Mouse (Mus musculus) forebrain, embryonic 14.5 days (tissue): ENCODE results near the gene Crabp1. TPM values are rescaled to one million over a fixed set of nuclear protein-coding genes. Genes with fewer than 3 reads are reported as not detected.

Experiments
- ATAC-seq: fragments of 200-750 bp; cut with Nextera tagmentation; 2 replicates; pipeline ENCODE4 v1.8.0; 2017; ENCODE audit warnings: mild to moderate bottlenecking, moderate library complexity
- DNase-seq: peaks from one replicate; pipeline ENCODE4 v3.0.0-alpha.2; 2015; ENCODE audit warnings: low spot score
- H3K27ac ChIP-seq: fragments of 300-500 bp; sonication (generic); 2 replicates; pipeline ENCODE4 v1.5.1; 2014; ENCODE audit warnings: low read depth, mild to moderate bottlenecking, control low read depth, low read length, moderate library complexity
- H3K27me3 ChIP-seq: fragments of 300-500 bp; sonication (generic); replicated peaks from 2 replicates; pipeline ENCODE4 v1.6.1; 2014; ENCODE audit warnings: low read length, control low read depth, mixed read lengths; ENCODE audit not compliant: control insufficient read depth, insufficient read depth
- H3K36me3 ChIP-seq: fragments of 300-500 bp; sonication (generic); 2 replicates; pipeline ENCODE4 v1.6.1; 2014; ENCODE audit warnings: low read length, control low read depth; ENCODE audit not compliant: control insufficient read depth, insufficient read depth
- H3K4me1 ChIP-seq: fragments of 300-500 bp; sonication (generic); 2 replicates; pipeline ENCODE4 v1.6.1; 2014; ENCODE audit warnings: antibody characterized with exemption, low read length, control low read depth; ENCODE audit not compliant: control insufficient read depth, insufficient read depth
- H3K4me2 ChIP-seq: fragments of 300-500 bp; sonication (generic); 2 replicates; pipeline ENCODE4 v1.6.1; 2014; ENCODE audit warnings: mild to moderate bottlenecking, control low read depth, low read length
- H3K4me3 ChIP-seq: fragments of 300-500 bp; sonication (generic); 2 replicates; pipeline ENCODE4 v1.5.1; 2014; ENCODE audit warnings: low read depth, low read length, control low read depth
- H3K9ac ChIP-seq: fragments of 300-500 bp; sonication (generic); 2 replicates; pipeline ENCODE4 v1.6.1; 2014; ENCODE audit warnings: mild to moderate bottlenecking, low read length, control low read depth, moderate library complexity
- H3K9me3 ChIP-seq: fragments of 300-500 bp; sonication (generic); replicated peaks from 2 replicates; pipeline ENCODE4 v1.6.1; 2016; ENCODE audit warnings: low read length, control low read depth, mixed read lengths; ENCODE audit not compliant: control insufficient read depth
- WGBS: fragments of 180-500 bp; shearing (Covaris S2); extraction: QIAGEN DNeasy Blood & Tissue Kit; methylation state at CpG from one replicate; pipeline ENCODE4 v1.1.7; 2014; 5-methylcytosine and 5-hydroxymethylcytosine counted together
- polyA plus RNA-seq: library from polyadenylated mRNA; unstranded; fragments of >200 nt; fragmentation: Nextera tagmentation; extraction: Ambion mirVana; gene quantifications from 2 replicates; pipeline ENCODE4 v1.2.1, GENCODE M21; 2014

Gene Crabp1
- polyA plus RNA-seq: 44.7 and 51.7 TPM in 2 replicates

- H3K27ac ChIP-seq: no peak within 1 kb of the TSS
- 1% methylated on average over 44 of the region's 45 CpGs for WGBS
- DNase-seq (peak; percentile 44), ATAC-seq (peak; percentile 58)
- H3K4me3 ChIP-seq: peak within 1 kb of the TSS; percentile 30
- H3K36me3 ChIP-seq: no peaks in the 10 kb centered on the region
- H3K27me3 ChIP-seq: peaks cover 41% of the 10 kb centered on the region
- peak within 1 kb of the TSS; percentile 17; the same call in 1 of the 2 replicates for H3K9ac ChIP-seq
- peak within 1 kb of the TSS; percentile 68 for H3K4me2 ChIP-seq
- H3K9me3 ChIP-seq: no peaks in the 10 kb centered on the region
- peaks cover 21% of the 10 kb centered on the region for H3K4me1 ChIP-seq
Measured at GRCm38 (mm10) chr9:54764561-54765217, at the start of gene Crabp1. Gene Crabp1 (plus strand): TSS chr9:54764748.

- 94% methylated on average over 3 of the region's 3 CpGs for WGBS
- Histone ChIP-seq H3K4me1 (no peaks in the 10 kb centered on the region), H3K9ac (no peak overlapping the region), H3K27ac (no peak overlapping the region), H3K4me2 (no peak overlapping the region), H3K9me3 (no peaks in the 10 kb centered on the region), H3K27me3 (no peaks in the 10 kb centered on the region), H3K4me3 (no peak overlapping the region), H3K36me3 (peaks cover 83% of the 10 kb centered on the region)
- no peak for ATAC-seq
- no peak for DNase-seq
Measured at GRCm38 (mm10) chr9:54715776-54716175, 48.8 kb upstream of the Crabp1 start.

GRCm38 (mm10) chr9:54717527-54717926 lies 47.0 kb upstream of the Crabp1 start:
- H3K4me2 ChIP-seq: no peak overlapping the region
- H3K9ac ChIP-seq: no peak overlapping the region
- DNase-seq (no peak), ATAC-seq (no peak)
- 76% methylated on average over 3 of the region's 3 CpGs for WGBS
- H3K27me3 ChIP-seq: no peaks in the 10 kb centered on the region
- no peak overlapping the region for H3K27ac ChIP-seq
- no peaks in the 10 kb centered on the region for H3K9me3 ChIP-seq
- peaks cover 92% of the 10 kb centered on the region for H3K36me3 ChIP-seq
- H3K4me3 ChIP-seq: no peak overlapping the region
- no peaks in the 10 kb centered on the region for H3K4me1 ChIP-seq

GRCm38 (mm10) chr9:54722156-54722555 lies 42.4 kb upstream of the Crabp1 start:
- Histone ChIP-seq H3K4me1 (no peaks in the 10 kb centered on the region), H3K27me3 (no peaks in the 10 kb centered on the region), H3K27ac (no peak overlapping the region), H3K4me2 (no peak overlapping the region), H3K36me3 (peaks cover 96% of the 10 kb centered on the region), H3K4me3 (no peak overlapping the region), H3K9ac (no peak overlapping the region), H3K9me3 (no peaks in the 10 kb centered on the region)
- DNase-seq (no peak), ATAC-seq (no peak)
- WGBS: 79% methylated on average over 7 of the region's 7 CpGs

- no peaks in the 10 kb centered on the region for H3K27me3 ChIP-seq
- WGBS: 98% methylated on average over 4 of the region's 4 CpGs
- peaks cover 96% of the 10 kb centered on the region for H3K36me3 ChIP-seq
- DNase-seq (no peak), ATAC-seq (no peak)
- H3K4me2 ChIP-seq: no peak overlapping the region
- H3K9me3 ChIP-seq: no peaks in the 10 kb centered on the region
- H3K4me3 ChIP-seq: no peak overlapping the region
- H3K9ac ChIP-seq: no peak overlapping the region
- H3K4me1 ChIP-seq: no peaks in the 10 kb centered on the region
- no peak overlapping the region for H3K27ac ChIP-seq
Measured at GRCm38 (mm10) chr9:54722596-54722995, 42.0 kb upstream of the Crabp1 start.

- WGBS: 85% methylated on average over 5 of the region's 5 CpGs
- peaks cover 87% of the 10 kb centered on the region for H3K36me3 ChIP-seq
Measured at GRCm38 (mm10) chr9:54726315-54726714, 38.2 kb upstream of the Crabp1 start.

GRCm38 (mm10) chr9:54732122-54732521 lies 32.4 kb upstream of the Crabp1 start:
- no peak overlapping the region for H3K9ac ChIP-seq
- H3K27me3 ChIP-seq: no peaks in the 10 kb centered on the region
- 0 out of 2 replicates have a peak overlapping the region, but pooled peaks have one; percentile 5 for H3K4me2 ChIP-seq
- H3K4me1 ChIP-seq: peaks cover 10% of the 10 kb centered on the region; the same call in 1 of the 2 replicates
- H3K4me3 ChIP-seq: no peak overlapping the region
- ATAC-seq (no peak), DNase-seq (peak; percentile 71)
- no peak overlapping the region for H3K27ac ChIP-seq
- peaks cover 29% of the 10 kb centered on the region for H3K36me3 ChIP-seq
- no peaks in the 10 kb centered on the region for H3K9me3 ChIP-seq
- WGBS: 90% methylated on average over 2 of the region's 2 CpGs

More at GRCm38 (mm10) chr9:54726315-54726714, 38.2 kb upstream of the Crabp1 start:
- Histone ChIP-seq H3K27ac (no peak overlapping the region), H3K4me3 (no peak overlapping the region), H3K4me2 (no peak overlapping the region), H3K9ac (no peak overlapping the region), H3K27me3 (no peaks in the 10 kb centered on the region), H3K4me1 (no peaks in the 10 kb centered on the region), H3K9me3 (no peaks in the 10 kb centered on the region)
- DNase-seq (no peak), ATAC-seq (no peak)

- 2% methylated on average over 32 of the region's 32 CpGs for WGBS
- ATAC-seq: peak; percentile 98
Measured at GRCm38 (mm10) chr9:54733921-54734638, 30.5 kb upstream of the Crabp1 start, which contains the start of gene Wdr61. Gene Wdr61 (minus strand): TSS chr9:54734519.

More at GRCm38 (mm10) chr9:54733921-54734638, 30.5 kb upstream of the Crabp1 start, which contains the start of gene Wdr61:
- peaks cover 9% of the 10 kb centered on the region for H3K36me3 ChIP-seq
- H3K27ac ChIP-seq: no peak within 1 kb of the TSS
- H3K9me3 ChIP-seq: no peaks in the 10 kb centered on the region
- H3K4me2 ChIP-seq: peak within 1 kb of the TSS; percentile 72
- peak; percentile 97 for DNase-seq
- H3K4me1 ChIP-seq: peaks cover 10% of the 10 kb centered on the region; the same call in 1 of the 2 replicates
- peak within 1 kb of the TSS; percentile 55 for H3K4me3 ChIP-seq
- peak within 1 kb of the TSS; percentile 70 for H3K9ac ChIP-seq
- H3K27me3 ChIP-seq: no peaks in the 10 kb centered on the region
